Mouse (Mus musculus) CD4-positive, CD25-positive, alpha-beta regulatory T cell, adult 4 months (primary cell): Measurements from ENCODE around the gene Mypop. TPM values are rescaled to one million over a fixed set of nuclear protein-coding genes. Genes with fewer than 3 reads are reported as not detected.

Experiments used
- ATAC-seq: one replicate; pipeline ENCODE4 v1.8.0; 2017
- polyA plus RNA-seq, 2 experiments: library from polyadenylated mRNA; unstranded; fragments of 100-300 nt; shearing (Covaris generic); gene quantifications; one replicate each; pipeline ENCODE4 v1.2.1; 2017

Gene Mypop
- polyA plus RNA-seq, 2 experiments from 2014 or later = 1.7 to 3.0 TPM

DNA sequence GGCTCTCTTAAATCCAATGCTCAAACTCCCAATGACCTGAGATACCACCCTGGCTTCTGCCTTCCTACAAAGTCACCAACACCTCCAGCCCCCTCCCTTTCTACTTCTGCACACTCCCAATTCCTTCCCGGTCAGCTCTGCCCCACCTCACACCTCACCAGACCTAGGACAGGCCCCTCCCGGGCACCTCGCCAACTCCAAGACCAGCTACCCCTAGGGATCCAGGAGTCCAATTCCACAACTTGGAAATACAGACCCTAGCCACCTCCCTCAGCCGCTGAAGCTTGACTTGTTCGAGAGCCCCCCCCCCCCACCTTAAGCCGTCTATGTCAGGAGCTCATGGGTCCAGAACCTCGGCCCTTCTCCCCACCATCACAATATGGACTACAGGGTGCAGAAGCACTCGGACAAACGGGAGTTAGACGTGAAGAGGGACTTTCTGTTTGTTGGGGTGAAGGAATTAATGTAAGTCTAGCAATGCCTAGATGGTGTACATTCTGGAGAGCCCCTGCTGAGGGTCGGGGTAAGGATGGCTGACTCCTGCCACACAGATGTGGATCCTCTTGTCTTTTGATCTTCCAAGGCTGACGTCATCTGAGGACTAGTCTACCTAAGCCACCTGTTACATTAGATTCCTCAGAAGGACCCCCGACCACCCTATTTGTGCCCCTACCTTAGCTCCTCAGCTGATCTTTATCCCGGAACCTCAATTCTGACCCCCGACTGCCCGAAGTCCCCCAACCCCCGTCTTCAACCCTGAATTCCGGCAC lies 31.3 kb downstream of the Mypop start:
- no peak for ATAC-seq

DNA sequence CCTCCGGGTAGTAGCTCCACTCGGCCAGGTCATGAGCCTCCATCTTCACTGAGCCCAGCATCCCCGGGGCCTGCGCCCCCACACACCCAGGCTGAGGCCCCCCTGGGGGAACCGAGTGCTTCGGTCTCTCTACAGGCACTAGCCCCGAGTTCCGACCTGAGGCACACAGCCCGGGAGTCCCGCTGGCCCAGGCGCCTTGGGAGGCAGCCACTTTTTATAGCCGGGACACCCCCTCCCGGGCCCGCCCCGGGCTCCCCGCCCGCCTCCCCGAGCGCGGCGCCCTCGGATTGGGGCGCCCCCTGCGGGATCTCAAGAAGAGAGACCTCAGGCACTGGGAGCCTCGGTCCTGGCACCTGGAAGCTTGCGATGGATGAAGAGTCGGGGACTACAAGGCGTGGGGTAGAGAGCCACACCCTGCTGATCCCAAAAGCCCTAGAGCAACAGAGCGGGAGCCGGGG lies 32.3 kb downstream of the Mypop start, which contains the start of gene Foxa3:
Gene Foxa3 (minus strand): TSS at position 182 of the 458 bp plus-strand sequence.
- ATAC-seq = peak; percentile 24

DNA sequence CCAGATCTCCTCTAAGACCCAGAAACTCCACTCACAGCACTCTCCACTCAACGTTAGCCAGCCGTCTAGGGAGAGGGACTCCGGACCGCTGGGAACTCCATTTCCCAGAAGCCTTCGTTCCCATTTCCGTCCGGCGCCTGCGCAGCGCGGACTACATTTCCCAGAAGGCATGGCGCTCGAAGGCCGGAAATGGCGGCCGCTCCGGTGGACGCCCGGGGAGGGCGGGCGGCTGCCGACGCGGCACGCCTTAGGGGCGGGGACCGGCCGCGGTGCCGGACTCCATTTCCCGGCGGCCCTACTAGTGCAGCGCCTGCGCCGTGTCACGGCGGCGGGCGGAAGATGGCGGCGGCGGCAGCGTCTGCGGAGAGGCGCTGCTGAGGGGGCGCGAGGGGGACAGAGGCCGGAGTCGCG lies 33.1 kb downstream of the Mypop start, which contains the start of gene Sympk:
Gene Sympk (plus strand): TSS at position 282 of the 411 bp plus-strand sequence.
- peak; percentile 94 for ATAC-seq

DNA sequence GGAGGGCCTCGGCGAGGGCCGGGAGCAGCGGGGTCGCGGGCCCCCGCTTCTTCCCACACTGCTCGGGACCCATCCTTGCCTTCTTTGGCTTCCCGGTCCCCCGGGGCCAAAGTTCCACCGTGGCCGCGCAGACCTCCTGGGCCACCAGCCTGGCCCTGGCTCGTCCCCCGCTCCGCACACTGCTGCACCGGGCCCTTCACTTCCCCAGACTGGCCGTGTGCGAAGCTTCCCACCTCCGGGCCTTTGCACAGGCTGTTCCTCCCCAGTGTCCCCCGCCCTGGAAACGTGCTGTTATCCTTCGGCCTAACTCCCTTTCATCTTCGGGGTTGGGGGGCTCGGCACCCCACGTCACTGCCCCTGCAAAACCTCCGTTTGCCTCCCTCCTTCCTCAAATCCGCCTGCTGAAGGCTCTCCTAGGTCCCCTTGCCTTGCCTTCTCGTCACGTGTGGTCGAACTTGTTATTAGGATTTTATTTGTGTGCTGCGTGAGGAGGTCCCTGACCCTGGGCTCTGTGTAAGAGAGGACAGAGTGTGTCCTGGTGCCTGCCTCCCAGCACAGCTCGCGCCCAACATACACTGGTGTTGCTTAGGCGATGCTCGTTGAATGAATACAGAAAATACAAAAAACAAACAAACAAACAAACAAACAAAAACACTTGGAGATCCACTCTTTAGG lies 33.7 kb downstream of the Mypop start:
- ATAC-seq = peak; percentile 21

DNA sequence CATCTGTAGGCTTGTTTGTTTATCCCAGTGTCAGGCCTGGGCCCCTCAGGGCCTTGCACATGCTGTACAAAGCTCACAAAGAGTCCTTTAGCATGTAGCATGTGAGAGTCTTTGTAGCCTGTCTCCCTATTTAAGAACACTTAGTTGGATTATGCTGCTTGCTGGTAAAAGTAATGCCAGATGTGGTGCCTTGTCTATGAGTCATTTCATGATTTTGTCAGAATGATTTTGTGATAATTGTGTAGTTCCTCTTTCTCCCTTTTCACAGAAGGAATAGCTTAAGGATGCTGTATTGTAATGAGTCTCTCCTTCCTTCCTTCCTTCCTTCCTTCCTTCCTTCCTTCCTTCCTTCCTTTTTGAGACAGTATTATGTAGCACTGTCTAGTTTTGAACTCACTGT lies 37.0 kb downstream of the Mypop start:
- no peak for ATAC-seq

DNA sequence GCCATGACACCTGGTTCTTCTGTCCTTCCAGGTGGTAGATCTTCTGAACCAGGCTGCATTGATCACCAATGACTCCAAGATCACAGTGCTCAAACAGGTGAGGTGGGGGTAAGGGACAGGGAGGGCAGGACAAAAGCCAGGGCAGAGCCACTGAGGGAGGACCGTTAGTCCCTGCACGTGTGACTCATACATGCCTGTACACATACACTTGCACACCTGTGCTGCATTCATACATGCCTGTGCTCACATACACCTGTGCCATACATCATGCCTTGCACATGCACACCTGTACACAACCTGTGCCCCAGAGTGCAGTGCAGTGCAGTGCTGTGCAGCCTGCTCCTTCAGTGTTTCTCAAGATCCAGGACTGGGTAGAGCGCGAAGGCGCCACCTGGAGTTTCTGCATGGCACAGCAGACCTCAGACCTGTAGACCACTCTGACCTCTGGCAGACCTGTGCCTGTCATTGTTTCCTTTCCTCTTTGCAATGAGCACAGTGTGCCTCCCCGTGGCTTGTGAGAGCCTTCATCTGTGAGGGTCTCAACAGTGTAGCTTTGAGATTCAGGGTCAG lies 38.1 kb downstream of the Mypop start:
- peak; percentile 64 for ATAC-seq

DNA sequence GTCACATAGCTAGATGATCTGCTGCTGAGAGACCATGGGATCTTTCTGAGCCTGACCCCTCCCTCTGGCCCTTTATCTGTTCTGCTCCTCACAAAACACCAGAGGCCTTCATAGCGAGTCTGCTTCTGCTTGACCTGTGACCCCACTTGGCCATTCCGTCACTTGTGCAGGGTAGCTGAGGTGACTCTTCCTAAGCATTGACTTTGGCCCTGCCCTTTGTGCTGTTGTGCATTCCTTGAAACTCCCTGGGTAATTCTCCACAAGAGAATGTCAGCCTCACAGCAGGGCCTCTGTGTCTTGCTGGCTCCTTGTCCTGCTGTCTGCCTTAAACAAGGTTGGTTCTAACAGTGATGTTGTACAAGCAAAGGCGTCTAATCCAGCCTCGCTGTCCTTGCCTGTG lies 40.6 kb downstream of the Mypop start:
- ATAC-seq = no peak

DNA sequence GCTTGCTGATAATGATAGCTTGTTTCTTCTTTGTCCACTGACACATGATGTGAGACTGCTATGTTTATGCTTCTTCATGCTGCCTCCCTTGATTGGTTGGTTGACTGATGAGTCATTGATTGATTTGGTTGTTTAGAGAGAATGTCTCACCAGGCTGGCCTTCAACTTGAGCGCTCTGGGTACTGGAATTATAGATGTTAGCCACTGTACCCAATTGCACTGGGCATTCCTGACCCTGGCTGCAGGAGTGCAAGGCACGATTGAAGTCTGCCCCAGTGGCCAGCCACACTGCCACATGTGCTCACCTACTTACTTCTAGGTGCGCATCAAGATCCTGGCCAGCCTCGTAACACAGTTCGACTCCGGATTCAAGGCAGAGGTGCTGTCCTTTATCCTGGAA lies 53.6 kb downstream of the Mypop start:
- ATAC-seq = no peak

DNA sequence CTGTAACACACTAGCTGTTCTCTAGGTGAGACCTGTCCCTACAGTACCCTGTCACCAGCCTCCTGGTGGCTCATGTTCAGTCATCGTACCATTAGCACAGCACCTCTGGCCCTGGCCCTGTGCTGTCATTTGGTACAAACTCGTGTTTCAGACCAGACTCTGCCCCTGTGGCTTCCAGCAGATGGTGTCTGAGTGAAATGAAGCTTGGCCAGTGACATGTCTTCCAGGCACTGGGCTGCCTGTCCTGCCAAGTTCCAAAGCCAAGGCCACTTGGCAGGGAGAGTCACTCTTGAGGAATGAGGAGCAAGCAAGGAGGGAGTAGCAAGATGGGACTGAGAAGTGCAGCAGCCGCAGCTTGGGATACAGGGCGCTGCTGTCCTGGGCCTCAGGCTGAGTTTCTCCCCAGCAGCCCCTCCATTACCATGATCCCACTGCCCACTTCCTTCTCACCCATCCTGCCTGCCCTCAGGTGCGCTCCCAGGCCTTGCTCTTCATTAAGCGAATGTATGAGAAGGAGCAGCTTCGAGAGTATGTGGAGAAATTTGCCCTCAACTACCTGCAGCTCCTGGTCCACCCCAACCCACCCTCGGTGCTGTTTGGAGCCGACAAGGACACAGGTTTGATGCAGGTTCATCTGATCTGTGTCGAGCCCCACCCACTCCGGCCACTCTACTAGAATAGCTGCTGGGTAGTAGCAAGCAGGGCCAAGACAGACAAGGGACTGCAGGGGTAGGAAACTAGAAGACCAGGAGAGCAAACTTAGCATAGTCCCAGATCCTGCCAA lies 55.4 kb downstream of the Mypop start:
- ATAC-seq = no peak

DNA sequence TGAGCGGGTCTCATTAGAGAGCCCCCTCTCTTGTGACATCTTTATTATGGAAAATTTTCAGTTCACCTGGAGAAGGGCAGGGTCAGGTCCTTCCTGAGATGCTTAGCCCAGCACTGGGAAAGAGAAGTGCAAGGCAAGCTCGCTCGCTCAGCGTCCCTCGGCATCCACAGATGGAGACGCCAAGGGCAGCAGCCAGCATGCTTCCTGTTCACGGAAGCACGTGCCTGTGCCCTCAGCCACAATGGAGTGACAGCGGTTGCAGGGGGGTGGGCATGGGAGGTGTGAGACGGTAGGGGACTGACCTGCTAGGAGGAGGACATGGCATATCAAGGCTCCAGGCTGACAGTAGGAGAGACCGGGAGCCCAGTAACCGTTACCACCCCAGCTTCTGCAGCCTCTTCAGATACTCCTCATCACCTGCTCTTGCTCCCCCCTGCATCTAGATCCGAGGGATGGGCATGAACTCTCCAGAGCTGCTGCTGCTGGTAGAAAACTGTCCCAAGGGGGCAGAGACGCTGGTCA lies 57.0 kb downstream of the Mypop start:
- no peak for ATAC-seq

DNA sequence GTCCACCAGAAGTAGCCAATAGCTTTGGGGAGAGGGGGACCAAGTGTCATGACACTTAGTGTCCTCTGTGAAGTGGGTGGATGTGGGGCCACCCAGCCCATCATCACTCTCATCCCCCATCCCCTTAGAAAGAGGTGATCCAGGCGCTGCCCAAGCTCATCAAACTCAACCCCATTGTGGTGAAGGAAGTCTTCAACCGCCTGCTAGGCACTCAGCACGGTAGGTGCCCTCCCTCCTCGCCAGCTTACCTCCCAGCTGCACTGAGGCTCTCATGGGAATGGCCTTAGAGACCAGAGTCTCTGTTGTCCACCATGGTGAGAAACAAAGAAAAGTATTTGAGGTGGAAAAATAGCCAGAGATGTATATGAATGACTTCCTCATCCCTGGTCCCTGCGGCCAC lies 58.2 kb downstream of the Mypop start:
- no peak for ATAC-seq

DNA sequence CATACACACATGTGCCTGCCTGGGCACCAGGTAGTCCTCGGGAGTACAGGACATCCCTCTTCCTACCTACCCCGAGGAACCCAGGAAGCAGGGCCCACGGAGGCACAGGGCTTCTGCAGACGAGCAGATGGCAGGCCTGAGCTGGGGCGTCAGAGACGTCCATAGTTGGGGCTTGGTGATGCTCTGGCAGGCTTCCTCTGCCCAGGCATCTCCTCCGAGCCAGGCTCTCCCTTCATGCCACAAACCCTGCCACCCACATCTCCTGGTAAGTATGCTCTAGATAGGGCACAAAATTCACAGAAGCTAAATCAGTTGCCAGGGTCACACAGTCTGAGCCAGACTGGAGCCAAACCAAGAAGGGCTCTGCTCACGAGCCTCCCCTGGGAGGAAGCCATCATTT lies 59.1 kb downstream of the Mypop start:
- ATAC-seq = no peak

DNA sequence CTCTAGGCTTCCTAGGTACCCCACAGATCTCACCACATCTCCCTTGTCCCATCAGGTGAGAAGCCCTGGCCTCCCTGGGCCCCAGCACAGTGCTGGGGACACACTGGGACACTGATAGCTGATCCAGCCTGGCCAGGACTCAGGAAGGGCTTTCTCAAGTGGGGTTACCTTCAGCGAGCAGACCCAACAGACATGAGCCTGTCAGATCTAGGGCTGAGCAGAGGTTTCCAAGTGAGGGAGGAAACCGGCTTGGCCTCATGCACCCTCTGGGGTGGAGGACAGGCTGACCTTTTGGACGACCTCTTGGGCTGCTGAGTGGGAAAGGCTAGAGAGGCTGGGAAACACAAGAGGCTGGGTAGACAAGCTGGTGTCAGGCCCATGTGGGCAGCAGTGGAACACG lies 60.1 kb downstream of the Mypop start:
- ATAC-seq = no peak

Other genes with a start within 250 kb of the Mypop start
- not detected for gene Psg19, start 192.7 kb upstream of the Mypop start, polyA plus RNA-seq
- not detected for gene Psg17, start 169.6 kb upstream of the Mypop start, polyA plus RNA-seq
- under 1 TPM in 1 of 2 experiments, not detected in 1; 0.22 TPM for gene Mill2, start 151.3 kb upstream of the Mypop start, polyA plus RNA-seq
- gene Pglyrp1, start 119.9 kb upstream of the Mypop start, polyA plus RNA-seq = 100 to 1,000 TPM; 246 to 259 TPM
- gene Ccdc61, start 80.8 kb upstream of the Mypop start, polyA plus RNA-seq = 1 to 10 TPM; 7.6 to 8.9 TPM
- gene Nova2, start 65.4 kb upstream of the Mypop start, polyA plus RNA-seq = not detected
- not detected for gene Nanos2, start 3.8 kb upstream of the Mypop start, polyA plus RNA-seq
- 1 to 10 TPM; 2.0 to 2.4 TPM for gene Irf2bp1, start 12.8 kb downstream of the Mypop start, polyA plus RNA-seq
- not detected for gene Foxa3, start 32.3 kb downstream of the Mypop start, polyA plus RNA-seq
- gene Sympk, start 33.1 kb downstream of the Mypop start, polyA plus RNA-seq = 1 to 10 TPM; 5.0 to 6.4 TPM
- gene Rsph6a, start 63.4 kb downstream of the Mypop start, polyA plus RNA-seq = not detected
- gene Dmwd, start 85.0 kb downstream of the Mypop start, polyA plus RNA-seq = not detected
- gene Dmpk, start 92.6 kb downstream of the Mypop start, polyA plus RNA-seq = under 1 TPM in 1 of 2 experiments, not detected in 1; 0.44 TPM
- under 1 TPM; 0.46 to 0.83 TPM for gene Six5, start 103.3 kb downstream of the Mypop start, polyA plus RNA-seq
- gene Gm4969, start 127.1 kb downstream of the Mypop start, polyA plus RNA-seq = not detected
- gene Fbxo46, start 128.6 kb downstream of the Mypop start, polyA plus RNA-seq = 10 to 100 TPM; 23.1 to 29.0 TPM
- gene Qpctl, start 158.0 kb downstream of the Mypop start, polyA plus RNA-seq = 10 to 100 TPM in 1 of 2 experiments, 1 to 10 TPM in 1; 9.1 to 17.8 TPM
- gene Snrpd2, start 158.5 kb downstream of the Mypop start, polyA plus RNA-seq = 10 to 100 TPM; 63.0 to 77.3 TPM
- not detected for gene Gipr, start 174.9 kb downstream of the Mypop start, polyA plus RNA-seq
- gene Eml2, start 185.2 kb downstream of the Mypop start, polyA plus RNA-seq = 10 to 100 TPM in 1 of 2 experiments, 1 to 10 TPM in 1; 10.0 to 30.1 TPM
- under 1 TPM in 1 of 2 experiments, not detected in 1; 0.11 TPM for gene Gpr4, start 221.3 kb downstream of the Mypop start, polyA plus RNA-seq
- 10 to 100 TPM; 15.2 to 24.0 TPM for gene Opa3, start 237.1 kb downstream of the Mypop start, polyA plus RNA-seq